Mouse (Mus musculus) hindlimb bud, embryonic 11.5 days (tissue): ENCODE data around the gene Lkaaear1.

Source experiments
- DNase-seq: peaks from one replicate; pipeline ENCODE4 v3.0.0-alpha.2; 2012; ENCODE audit warnings: low read depth, low spot score; ENCODE audit errors: extremely low spot score

Lkaaear1 gene

GRCm38 (mm10) chr2:181657441-181657840, 40.8 kb downstream of the Lkaaear1 start:
- no peak for DNase-seq

GRCm38 (mm10) chr2:181656734-181657133, 41.5 kb downstream of the Lkaaear1 start, which contains the start of gene Gm29797:
TSS of gene Gm29797 (plus strand) at chr2:181657034.
- no peak for DNase-seq

DNA sequence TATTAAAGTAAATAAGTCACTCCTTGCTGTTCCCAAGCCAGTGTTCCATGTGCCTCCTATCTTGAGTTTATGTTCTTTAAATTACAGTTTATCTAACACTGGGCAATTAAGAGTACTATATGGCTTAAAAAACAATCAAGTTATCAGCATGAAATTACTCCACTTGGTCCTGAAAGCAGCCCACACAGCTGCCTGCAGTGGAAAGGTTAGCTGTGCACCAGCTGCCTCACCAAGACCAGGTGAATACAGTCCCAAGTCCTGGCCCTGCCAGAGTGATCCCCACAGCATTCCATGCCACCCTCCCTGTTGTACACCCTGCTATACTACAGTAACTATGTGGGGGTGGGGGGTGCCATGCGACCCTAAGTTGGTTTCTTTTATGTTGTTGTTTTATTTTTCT, 44.7 kb downstream of the Lkaaear1 start:
- no peak for DNase-seq

DNA sequence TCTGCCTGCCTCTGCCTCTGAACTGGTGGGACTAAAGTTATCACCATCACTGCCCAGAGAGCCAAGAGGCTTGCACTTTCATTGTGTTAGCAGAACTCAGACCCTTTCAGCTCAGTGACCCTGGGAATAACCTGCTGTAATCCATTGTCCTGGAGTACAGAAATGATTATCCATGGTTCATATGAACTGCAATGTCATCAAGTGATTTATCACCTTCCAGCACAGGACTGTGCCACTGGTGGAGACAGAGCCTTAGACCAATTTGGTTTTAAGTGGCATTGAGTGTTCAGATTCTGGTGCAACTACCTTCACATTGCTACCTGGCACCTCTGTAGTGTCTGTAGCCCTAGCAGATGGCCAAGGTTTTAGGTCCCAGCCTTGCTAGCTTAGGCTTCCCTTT, 45.2 kb downstream of the Lkaaear1 start:
- DNase-seq = no peak

DNA sequence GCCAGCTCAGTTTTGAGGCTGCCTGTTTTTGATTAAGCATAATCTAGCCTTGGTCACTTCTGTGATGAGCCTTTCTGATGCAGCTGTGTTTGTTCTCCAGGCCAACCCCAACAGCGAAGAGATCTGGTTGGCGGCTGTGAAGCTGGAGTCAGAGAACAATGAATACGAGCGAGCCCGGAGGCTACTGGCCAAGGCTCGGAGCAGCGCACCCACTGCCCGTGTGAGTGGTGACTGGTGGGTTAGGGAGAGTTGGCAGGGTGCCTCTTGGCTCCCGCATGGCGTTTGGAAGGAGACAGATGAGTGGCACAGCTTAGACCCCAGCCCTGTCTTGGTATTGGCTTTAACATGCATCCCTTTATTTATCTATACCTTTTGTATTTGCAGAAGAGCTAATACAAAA, 49.3 kb downstream of the Lkaaear1 start:
- DNase-seq = no peak
